Mouse (Mus musculus) cerebellum, adult 8-10 months (tissue): ENCODE measurements at regions not wholly inside any gene's neighbourhood (a gene's known extent, or its start where the extent isn't known, plus 50 kb on each side); places are given as distances from the start of the nearest gene placed in this dataset.
A peak's percentile ranks its signal among the peaks of the same experiment; 100 is the strongest.

Experiments
- DNase-seq: peaks from one replicate; pipeline ENCODE4 v3.0.0; 2022

- no peak for DNase-seq
These were observed 841.2 kb upstream of the Adgrl3 start for GRCm38 (mm10) chr5:80178723-80179122.

- no peak for DNase-seq
These were observed 839.7 kb upstream of the Adgrl3 start for GRCm38 (mm10) chr5:80180280-80180679.

GRCm38 (mm10) chr5:80192418-80192817 lies 827.5 kb upstream of the Adgrl3 start:
- DNase-seq: peak; percentile 2

GRCm38 (mm10) chr5:80199626-80200025 lies 820.3 kb upstream of the Adgrl3 start:
- DNase-seq: no peak

GRCm38 (mm10) chr5:80248530-80249122 lies 771.3 kb upstream of the Adgrl3 start:
- no peak for DNase-seq

- no peak for DNase-seq
These were observed 768.0 kb upstream of the Adgrl3 start for GRCm38 (mm10) chr5:80251961-80252360.

GRCm38 (mm10) chr5:80255046-80255445 lies 764.9 kb upstream of the Adgrl3 start:
- DNase-seq: no peak

GRCm38 (mm10) chr5:80274589-80274988 lies 745.3 kb upstream of the Adgrl3 start:
- DNase-seq: no peak

GRCm38 (mm10) chr5:80275232-80275866 lies 744.6 kb upstream of the Adgrl3 start:
- DNase-seq: no peak
